Comparison of ENCODE assay signal across 9 mouse cellular contexts in the genomic region with DNA sequence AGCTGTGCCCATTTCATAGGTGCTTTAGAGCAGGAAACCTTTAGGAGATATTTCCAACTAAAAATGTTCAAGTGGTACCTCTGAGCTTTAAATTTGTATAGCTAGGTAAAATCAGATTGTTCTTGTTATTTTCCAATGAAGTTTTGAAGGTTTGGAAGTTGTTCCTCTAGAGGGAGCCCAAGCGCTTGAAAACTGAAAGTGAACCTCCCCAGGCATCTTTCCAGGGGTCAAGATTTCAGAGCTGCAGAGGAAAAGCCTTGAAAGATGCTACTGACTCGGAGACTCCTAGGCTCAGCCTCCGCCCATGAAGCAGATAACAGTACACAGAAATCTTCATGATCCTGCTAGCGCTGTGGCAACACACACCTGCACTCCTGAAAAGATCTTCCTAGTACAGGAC. TPM values are rescaled to one million over a fixed set of nuclear protein-coding genes. Genes with fewer than 3 reads are reported as not detected.
DNase-seq lines count a peak whose midpoint lies in the region; ATAC-seq lines count a peak whose summit lies in the region.
"Had no signal": no experiment of that assay in that cellular context is flagged by ENCODE, and none has a peak within 500 bp of the region (broad histone marks: within the 10 kb centered on the region; RNA-seq: fewer than 3 reads in every experiment).

No protein-coding gene starts in this region.

- WGBS in limb, embryonic 11.5 days: 10% methylated on average over 4 of the region's 4 CpGs
- WGBS in limb, embryonic 10.5 days: 18% methylated on average over 4 of the region's 4 CpGs

- DNase-seq in cerebellum, postnatal 10 days: peak; percentile 56 to 69
- no peak for DNase-seq in cerebellum, adult 11-12 months
- peak; percentile 35 for DNase-seq in limb, embryonic 11.5 days (ENCODE audit: low spot score)
- no peak for DNase-seq in limb, embryonic 10.5 days (ENCODE audit: low spot score)
- peak; percentile 21 for DNase-seq in MN1 (ENCODE audit: low spot score)
- peak; percentile 32 to 40 for DNase-seq in heart, postnatal 36 days

- no peaks in the 10 kb centered on the region for H3K9me3 ChIP-seq in limb, embryonic 11.5 days (ENCODE audit: control insufficient read depth, low read length)
- H3K9me3 ChIP-seq in limb, embryonic 10.5 days (replicated peaks): no peaks in the 10 kb centered on the region
- H3K9me3 ChIP-seq: heart, embryonic 13.5 days had no signal

- no peaks in the 10 kb centered on the region for H3K4me1 ChIP-seq in limb, embryonic 11.5 days (ENCODE audit: control insufficient read depth, insufficient read depth, low read length)
- no peaks in the 10 kb centered on the region; the same call in 1 of the 2 replicates for H3K4me1 ChIP-seq in limb, embryonic 10.5 days
- H3K4me1 ChIP-seq: heart, embryonic 13.5 days had no signal

- H3K9ac ChIP-seq in limb, embryonic 11.5 days (ENCODE audit: low read length): no peak overlapping the region
- H3K9ac ChIP-seq: heart, embryonic 13.5 days had no signal

- no peak overlapping the region for H3K4me3 ChIP-seq in limb, embryonic 11.5 days (ENCODE audit: low read depth, low read length)
- H3K4me3 ChIP-seq in limb, embryonic 10.5 days: no peak overlapping the region
- H3K4me3 ChIP-seq: heart, embryonic 13.5 days had no signal

- no peak overlapping the region for H3K4me2 ChIP-seq in limb, embryonic 11.5 days (ENCODE audit: low read depth, severe bottlenecking)
- H3K4me2 ChIP-seq: heart, embryonic 13.5 days had no signal

- intact Hi-C loops in heart, postnatal 36 days (cut with DNase I): loop anchor here (1.0 kb wide), 1 partner anchor 161 kb away; no protein-coding TSS in a partner anchor

- no peaks in the 10 kb centered on the region for H3K36me3 ChIP-seq in limb, embryonic 11.5 days (ENCODE audit: control insufficient read depth, insufficient read depth, low read length)
- no peaks in the 10 kb centered on the region for H3K36me3 ChIP-seq in limb, embryonic 10.5 days
- H3K36me3 ChIP-seq: heart, embryonic 13.5 days had no signal

- no peak overlapping the region for H3K27ac ChIP-seq in limb, embryonic 11.5 days (replicated peaks; ENCODE audit: low read depth, low read length)
- H3K27ac ChIP-seq in limb, embryonic 10.5 days: no peak overlapping the region
- H3K27ac ChIP-seq: heart, embryonic 13.5 days had no signal

- ATAC-seq in limb, embryonic 11.5 days (ENCODE audit: insufficient number of reproducible peaks, low FRiP score, low TSS enrichment, low read depth): no peak
- 0 out of 2 replicates have a peak, but pooled peaks have one; percentile 23 for ATAC-seq in megakaryocyte, adult 5-6 weeks (ENCODE audit: poor library complexity, severe bottlenecking)
- ATAC-seq in erythroid progenitor cell, adult 5-6 weeks (replicated peaks; ENCODE audit: low FRiP score, poor library complexity, severe bottlenecking): no peak

- no peaks in the 10 kb centered on the region for H3K27me3 ChIP-seq in limb, embryonic 11.5 days (ENCODE audit: control insufficient read depth, insufficient read depth, low read length)
- no peaks in the 10 kb centered on the region for H3K27me3 ChIP-seq in limb, embryonic 10.5 days (ENCODE audit: low read depth, poor library complexity, severe bottlenecking)

RNA-seq across cellular contexts. Expression of gene Ptger2, which starts 6.5 kb away (rescaled TPM):
- 0.07 TPM in 1 of 2 replicates, not detected in the other for polyA plus RNA-seq in limb, embryonic 11.5 days (2014; fragmentation: Nextera tagmentation; extraction: Ambion mirVana)
- 0.10 TPM in 1 of 2 replicates, not detected in the other for polyA plus RNA-seq in limb, embryonic 10.5 days (2016; fragmentation: Nextera tagmentation; extraction: Ambion mirVana)
- total RNA-seq in heart, postnatal 36 days (2021): under 1 TPM; 0.22 TPM
- 7.2 and 8.8 TPM in 2 replicates for total RNA-seq in megakaryocyte, adult 5-6 weeks (2015)
- 4.9 and 6.7 TPM in 2 replicates for total RNA-seq in megakaryocyte, adult 5-6 weeks (2017)
- total RNA-seq in erythroid progenitor cell, adult 5-6 weeks (2015; ENCODE audit: low replicate concordance): 0.36 and 2.5 TPM in 2 replicates
- 0.77 TPM in 1 of 2 replicates, not detected in the other for total RNA-seq in erythroid progenitor cell, adult 5-6 weeks (2017; ENCODE audit: low replicate concordance)

Comparison
In these comparisons a context has a peak if more than half of its experiments do, and no peak if none do; other contexts are left out.
1. DNase-seq: peak in cerebellum, postnatal 10 days (2 of 2), limb, embryonic 11.5 days (single experiment), MN1 (single experiment) and heart, postnatal 36 days (2 of 2); none in cerebellum, adult 11-12 months (single experiment) and limb, embryonic 10.5 days (single experiment).